Mouse (Mus musculus): Measurements from ENCODE around the gene Arf5. TPM values are rescaled to one million over a fixed set of nuclear protein-coding genes. Genes with fewer than 3 reads are reported as not detected.

Arf5 gene
- total RNA-seq (2014; fragmentation: Nextera tagmentation) (34.4 and 53.3 TPM in 2 replicates), total RNA-seq (2017) (42.1 and 59.1 TPM in 2 replicates)

DNA sequence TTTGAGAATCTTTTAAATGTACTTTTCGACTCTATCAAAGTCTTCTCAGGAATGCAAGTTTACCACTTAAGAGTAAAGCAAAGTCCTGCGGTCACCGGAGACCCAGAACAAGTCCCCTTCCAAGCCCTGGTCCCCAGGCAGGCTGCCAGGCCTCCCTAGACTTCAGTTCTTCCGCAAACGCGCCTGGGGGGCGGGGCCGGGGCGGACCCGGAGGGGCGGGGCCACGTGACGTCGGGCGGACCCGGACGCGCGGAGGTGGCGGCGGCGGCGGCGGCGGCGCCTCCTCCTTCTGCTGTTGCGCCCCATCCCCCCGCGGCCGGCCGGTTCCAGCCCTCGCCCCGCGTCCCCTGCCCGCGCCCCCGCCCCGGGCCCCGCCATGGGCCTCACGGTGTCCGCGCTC is at the start of gene Arf5:
Gene Arf5 (plus strand): TSS at position 248 of the 400 bp plus-strand sequence.
- peak; percentile 30 for ATAC-seq (replicated peaks; ENCODE audit: poor library complexity, severe bottlenecking)

DNA sequence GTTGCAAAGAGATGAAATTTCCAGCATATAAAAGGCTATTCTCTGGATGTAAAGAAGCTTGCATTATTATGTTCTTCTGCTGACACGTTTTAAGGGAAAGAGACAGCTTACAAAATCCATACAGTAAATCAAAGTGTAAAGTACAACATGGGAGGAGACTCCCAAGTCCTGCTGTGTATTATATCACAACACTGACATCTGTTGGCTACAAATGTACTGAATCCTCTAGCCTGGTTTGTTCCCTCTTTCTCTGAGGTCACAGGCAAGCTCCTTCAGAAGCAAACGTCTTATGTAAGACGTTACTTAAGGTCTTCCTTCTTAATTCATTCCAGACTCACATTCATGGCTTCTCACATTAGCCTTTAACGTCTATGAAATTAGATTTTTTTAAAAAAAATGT is 41.4 kb upstream of the Arf5 start:
- peak; percentile 75 for ATAC-seq (replicated peaks; ENCODE audit: poor library complexity, severe bottlenecking)

DNA sequence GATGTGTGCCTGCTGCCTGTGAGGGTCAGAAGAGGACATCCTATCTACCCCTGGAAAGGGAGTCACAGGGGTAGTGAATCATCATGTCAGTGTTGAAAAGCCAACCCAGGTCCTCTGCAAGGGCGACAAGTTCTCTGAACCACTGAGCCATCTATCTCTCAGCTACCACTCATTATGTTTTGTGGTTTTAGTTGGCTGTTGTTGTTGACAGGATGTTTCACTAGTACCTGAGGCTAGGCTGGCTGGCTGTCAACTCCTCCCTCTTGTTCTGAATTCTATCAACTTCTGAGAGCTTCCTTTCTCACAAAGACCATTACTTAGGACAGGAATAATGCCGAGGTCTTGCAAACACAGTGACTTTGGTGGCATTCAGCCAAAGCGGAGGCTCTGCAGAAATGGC is 38.2 kb upstream of the Arf5 start:
- ATAC-seq (replicated peaks; ENCODE audit: poor library complexity, severe bottlenecking), result no peak

DNA sequence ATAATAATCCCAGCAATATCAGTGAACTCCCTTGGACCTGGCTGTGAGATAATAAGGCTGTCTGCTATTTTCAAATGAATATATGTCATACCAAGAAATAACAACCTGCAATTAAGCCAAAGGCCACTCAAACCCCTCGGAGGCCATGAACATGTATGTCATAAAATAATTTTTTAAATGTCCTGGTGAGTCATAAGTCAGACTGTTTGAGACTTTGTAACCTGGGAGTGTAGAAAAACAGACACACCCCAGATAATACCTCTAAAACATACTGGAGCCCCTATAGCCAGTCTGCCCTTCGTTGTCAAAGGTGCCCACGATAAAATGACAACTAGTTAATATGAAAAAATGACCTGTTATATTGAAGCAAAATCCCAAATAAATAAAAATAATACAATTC is 34.3 kb upstream of the Arf5 start:
- ATAC-seq (replicated peaks; ENCODE audit: poor library complexity, severe bottlenecking), result no peak

DNA sequence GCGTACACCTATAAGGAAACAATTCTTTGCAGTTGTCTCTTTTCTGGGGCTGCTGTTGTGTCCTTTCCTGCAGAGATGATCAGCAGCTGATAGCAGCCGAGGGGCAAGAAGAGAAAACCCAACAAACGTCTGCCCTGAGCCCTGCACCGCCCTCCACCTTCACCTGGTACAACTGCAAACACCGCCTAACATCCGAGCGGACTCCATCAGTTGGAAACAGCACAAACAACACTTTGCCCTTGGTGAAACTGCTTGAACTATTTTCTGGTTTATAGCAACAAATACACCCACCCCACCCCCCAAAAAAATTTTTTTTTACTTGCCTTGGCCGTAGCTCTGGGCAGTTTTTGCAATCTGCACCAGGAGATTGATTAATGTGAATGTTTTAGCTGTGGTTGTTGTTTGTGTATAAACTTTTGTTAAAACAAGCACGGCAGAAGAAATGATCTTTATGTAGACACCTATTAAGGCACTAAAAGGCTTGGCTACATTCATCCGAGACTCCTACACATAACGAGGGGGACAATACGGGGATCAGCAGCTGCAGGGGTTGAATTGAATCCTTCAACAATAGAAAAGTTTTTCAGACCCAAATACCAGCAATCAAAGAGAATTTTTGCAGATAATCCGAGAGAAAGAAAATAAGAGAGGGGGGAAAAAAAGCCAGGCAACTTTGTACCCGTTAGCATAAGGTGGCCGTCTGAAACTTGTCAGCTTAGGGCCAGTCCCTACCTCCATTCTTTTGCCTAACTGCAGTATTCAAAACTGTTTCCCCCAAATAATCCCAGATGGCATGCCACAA is 27.1 kb upstream of the Arf5 start:
- ATAC-seq (replicated peaks; ENCODE audit: poor library complexity, severe bottlenecking), result no peak

DNA sequence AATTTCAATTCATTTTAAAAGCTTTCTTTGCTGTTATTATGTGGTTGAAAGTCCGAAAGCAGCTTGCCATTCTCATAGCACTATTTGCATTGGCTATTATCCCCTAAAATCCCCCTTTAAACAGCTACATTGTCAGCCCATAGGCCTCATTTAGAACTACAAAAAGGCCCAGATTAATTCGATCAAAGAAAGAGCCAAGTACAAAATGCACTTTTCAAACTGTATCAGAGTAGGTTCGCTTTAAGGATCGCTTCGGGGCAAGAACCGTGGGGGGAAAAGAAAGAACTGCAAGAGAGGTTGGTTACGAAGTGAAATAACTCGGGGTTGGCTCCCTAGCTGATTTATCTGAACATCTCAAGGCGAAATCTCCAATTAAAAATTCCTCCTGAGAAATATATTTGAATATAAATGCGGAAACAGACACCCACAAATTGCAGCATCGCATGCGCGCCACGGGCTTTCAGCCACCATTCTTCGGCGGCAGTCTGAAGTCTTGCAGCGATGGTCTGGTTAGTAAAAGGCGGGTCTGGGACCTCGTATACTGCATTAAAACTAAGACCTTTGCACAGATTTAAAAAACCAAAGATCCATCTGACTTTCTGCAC is 26.4 kb upstream of the Arf5 start:
- ATAC-seq (replicated peaks; ENCODE audit: poor library complexity, severe bottlenecking), result peak; percentile 52

DNA sequence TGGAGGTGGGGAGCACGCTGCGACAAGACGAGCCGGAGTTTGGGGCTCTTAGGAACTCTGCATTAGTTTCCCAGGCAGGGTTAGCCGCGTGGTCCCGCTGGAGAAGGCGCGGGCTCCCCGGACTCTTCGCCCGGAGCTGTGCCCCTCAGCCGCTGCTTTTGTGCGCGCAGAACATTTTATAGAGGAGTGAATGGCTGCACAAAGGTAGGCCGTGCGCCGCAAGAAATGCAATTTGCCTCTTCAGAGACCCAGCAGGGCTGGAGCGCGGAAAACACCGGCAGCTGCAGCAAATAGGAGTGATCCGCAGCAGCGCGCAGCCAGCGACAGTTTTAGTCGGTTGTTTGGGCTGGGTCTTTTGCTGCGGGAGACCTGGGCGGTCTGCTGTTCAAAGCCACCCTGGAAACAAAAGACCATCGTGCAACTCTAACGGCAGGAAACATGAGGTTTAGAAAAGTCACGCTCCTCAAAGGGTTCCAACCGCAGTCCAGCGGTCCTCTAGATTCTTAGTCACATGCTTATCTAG is 25.6 kb upstream of the Arf5 start, which contains the start of gene Zfp800:
Gene Zfp800 (minus strand): TSS at position 325 of the 523 bp plus-strand sequence.
- peak; percentile 54 for ATAC-seq (replicated peaks; ENCODE audit: poor library complexity, severe bottlenecking)

DNA sequence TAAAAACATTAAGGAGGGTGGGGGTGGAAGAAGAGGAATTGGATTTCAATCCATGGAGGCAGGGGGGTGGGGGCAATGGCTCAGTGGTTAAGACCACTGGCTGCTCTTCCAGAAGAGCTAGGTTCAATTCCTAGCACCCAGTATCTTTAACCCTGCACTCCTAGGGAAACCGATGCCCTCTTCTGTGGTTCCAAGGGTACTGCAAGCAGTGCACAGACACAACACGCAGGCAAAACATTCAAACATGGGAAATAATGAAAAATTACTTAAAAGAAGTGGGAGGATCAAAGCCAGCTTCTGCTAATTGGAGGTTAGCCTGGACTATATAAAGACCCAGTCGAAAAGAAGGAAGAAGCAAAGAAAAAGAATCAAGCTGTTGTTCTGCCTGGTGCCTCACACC is 24.6 kb upstream of the Arf5 start:
- ATAC-seq (replicated peaks; ENCODE audit: poor library complexity, severe bottlenecking), result peak; percentile 20; the same call in 1 of the 2 replicates

DNA sequence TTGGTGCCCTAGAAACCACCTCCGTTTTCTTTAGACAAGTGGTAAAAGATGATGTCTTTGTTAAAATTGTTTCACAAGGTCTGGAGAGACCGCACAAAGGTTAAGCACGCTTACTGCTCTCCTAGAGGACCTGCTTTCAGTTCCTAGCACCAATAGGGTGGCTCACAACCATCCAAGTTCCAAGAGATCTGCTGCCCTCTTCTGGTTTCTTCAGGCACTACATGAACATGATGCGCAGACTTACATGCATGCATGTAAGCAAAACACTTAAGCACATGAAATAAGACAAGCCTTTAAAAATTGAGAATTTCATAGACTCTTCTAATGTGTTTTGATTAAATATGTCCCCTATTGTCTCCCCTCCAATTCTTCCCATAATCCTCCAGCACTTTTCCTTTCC is 23.6 kb upstream of the Arf5 start:
- ATAC-seq (replicated peaks; ENCODE audit: poor library complexity, severe bottlenecking), result no peak

DNA sequence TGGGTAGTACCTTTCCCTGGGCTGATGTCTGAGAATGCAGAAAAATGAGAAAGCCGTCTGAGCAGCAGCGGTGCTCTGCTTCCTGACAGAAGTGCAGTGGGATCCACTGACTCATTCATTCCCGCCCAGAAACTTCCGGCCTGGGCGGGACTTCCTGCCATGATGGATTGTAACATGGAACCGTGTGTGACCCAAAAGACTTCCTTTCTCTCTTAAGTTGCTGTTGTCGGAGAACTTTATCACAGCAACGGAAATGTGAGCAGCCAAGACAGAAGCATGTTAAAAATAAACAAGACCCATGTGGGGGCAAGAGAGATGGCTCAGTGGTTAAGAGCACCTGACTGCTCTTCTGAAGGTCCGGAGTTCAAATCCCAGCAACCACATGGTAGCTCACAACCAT is 13.3 kb upstream of the Arf5 start:
- ATAC-seq (replicated peaks; ENCODE audit: poor library complexity, severe bottlenecking), result peak; percentile 90

DNA sequence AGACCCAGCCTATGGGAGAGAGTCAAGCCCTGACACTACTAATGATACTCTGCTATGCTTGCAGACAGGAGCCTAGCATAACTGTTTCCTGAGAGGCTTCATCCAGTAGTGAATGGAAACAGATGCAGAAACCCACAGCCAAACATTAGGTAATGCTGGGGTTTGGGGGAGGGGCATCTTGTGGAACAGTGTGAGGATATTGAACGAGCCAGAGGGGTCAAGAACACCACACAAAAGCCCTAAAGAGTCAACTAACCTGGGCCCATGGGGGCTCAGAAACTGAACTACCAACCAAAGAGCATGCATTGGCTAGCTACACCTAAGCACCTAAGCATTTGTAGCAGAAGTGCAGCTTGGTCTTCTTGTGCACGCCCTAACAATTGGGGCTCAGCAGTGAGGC is 12.1 kb upstream of the Arf5 start:
- ATAC-seq (replicated peaks; ENCODE audit: poor library complexity, severe bottlenecking), result peak; percentile 54

DNA sequence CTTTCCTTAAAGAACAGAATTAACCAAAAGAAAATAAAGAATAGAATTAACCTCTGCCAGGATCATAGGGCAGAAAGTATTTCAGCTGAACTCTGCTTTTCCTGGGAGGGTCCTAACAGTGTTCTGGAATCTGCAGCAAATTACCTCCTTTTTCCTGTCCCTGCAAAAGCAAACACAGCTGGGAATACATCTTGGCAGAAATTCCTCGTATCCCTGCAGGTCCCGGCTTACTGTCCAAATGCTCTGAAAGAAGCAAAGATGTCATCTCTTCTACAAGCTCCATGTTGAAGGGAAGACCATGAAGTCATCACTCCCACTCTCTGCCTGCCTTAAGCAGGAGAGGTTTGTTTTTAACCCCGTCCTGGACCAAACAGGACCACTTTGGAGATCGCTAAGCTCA is 6.4 kb upstream of the Arf5 start:
- ATAC-seq (replicated peaks; ENCODE audit: poor library complexity, severe bottlenecking), result no peak

DNA sequence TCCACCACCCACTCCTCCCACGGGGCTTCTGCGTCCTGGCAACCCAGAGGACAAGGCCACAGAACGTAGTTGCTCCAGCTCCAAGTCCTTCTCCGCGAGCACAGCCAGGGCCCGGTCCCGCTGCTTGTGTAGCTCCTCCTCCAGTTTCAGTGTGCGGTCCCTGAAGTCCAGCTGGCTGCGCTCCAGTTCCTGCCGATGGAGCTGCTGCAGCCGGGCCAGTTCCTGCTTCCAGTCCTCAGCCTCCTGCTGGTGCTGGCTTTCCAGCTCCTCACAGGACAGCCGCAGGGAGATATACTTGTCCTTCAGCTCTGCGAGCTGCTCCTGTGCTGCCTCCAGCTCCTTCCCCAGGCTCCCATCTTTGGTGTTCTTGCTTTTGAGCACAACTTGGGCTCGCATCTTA is 4.9 kb upstream of the Arf5 start:
- ATAC-seq (replicated peaks; ENCODE audit: poor library complexity, severe bottlenecking), result no peak

DNA sequence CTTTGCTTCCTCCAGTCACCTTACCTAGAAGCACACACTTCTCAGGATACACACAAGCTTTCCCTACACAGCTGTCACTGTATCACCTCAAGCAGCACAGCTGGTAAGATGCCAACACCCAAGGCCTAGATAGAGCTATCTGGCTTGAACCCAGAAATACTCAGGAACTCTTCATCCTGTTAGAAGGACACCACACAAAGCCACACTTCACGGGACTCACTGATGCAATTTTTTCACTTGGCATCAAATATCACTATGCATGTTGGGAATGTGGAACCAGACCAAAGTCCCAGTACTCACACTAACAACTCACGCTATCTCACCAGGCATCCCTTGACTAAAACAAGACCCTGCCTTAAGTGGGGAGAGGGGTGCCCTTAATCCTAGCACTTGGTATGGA is 3.7 kb upstream of the Arf5 start:
- no peak for ATAC-seq (replicated peaks; ENCODE audit: poor library complexity, severe bottlenecking)

DNA sequence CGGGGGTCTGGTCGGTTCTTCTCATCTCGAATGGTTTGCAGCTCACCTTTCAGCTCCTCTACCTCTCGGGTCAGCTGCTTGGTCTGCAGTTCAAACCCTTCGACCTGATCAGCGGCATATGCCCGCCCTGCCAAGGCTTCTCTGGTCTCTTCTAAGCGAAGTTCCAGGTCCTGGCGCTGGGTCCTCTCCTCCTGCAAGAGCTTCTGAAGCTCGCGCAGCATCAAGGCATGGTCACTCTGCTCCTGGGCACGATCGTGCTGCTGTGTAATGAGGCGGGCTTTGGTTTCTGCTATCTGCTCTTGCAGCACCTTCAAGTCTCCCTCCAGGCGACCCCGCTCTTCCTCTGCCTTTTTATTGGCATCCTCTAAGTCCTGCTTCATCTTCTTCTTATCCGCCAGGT is 3.0 kb upstream of the Arf5 start:
- no peak for ATAC-seq (replicated peaks; ENCODE audit: poor library complexity, severe bottlenecking)

DNA sequence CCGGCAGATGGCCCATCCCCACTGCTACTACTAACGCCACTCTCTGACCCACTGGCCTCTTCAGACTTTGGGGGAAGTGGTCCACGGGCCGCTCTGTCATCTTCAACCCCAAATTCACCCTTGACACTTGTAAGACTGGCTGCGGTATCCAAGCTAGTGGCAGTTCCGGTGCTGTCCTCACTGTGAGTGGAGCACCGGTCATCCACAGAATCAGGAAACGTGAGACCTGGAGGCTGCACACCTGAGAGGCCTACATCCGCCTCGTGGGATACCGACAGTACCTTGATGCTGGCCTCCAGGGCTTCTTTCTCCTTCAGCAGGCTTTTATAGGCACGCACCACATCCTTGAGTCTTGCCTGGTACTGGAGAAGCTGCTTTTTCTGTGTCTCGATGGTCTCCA is 2.5 kb upstream of the Arf5 start:
- ATAC-seq (replicated peaks; ENCODE audit: poor library complexity, severe bottlenecking), result no peak

DNA sequence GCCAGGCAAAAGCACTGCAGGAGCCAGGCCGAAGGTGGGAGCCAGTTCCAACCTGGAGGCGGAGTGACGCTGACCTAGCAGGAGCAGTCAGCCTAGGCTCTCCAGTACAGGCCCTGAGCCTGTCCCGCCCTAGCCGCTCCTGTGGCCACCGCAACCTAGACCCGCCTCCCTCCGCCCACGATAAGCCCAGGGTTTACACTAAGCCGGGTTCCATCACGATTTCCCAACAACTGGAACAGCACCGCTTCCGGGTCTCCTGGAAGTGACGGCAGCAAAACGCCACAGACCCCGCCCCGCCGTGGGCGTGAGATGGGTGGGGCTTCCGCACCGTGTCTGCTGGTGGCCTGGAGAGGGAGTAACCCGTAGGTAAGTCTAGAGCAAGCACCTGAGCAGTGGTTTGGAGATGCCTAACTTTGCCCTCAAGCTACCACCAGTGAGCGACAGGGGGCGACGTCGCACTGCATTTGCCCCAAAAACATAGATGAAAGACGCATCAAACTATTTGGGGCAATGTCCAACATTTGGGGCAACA is 1.8 kb upstream of the Arf5 start:
- peak; percentile 83 for ATAC-seq (replicated peaks; ENCODE audit: poor library complexity, severe bottlenecking)

DNA sequence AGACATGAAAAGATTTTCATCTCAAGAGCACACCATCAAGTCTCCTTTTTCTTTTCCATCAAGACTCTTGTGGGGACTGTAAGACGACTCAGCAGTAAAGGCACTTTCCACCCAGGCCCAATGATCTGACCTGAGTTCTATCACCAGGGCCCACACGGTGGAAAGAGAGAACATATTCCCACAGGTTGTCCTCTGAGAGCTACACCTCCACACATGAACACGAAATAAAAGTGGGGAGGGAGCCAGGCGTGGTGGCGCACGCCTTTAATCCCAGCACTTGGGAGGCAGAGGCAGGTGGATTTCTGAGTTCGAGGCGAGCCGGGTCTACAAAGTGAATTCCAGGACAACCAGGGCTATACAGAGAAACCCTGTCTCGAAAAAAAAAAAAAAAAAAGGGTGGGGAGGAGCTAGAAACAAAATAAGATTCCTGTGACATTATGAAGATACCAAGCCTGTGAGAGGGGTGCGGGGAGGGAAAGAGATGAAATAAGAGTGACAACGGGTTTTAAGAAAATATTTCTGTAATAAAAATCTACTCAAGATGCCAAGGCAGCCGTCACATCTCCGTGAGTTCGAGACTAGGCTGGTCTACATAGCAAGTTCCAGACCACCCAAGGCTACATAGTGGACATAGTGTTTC is 589 bp upstream of the Arf5 start:
- ATAC-seq (replicated peaks; ENCODE audit: poor library complexity, severe bottlenecking), result no peak

DNA sequence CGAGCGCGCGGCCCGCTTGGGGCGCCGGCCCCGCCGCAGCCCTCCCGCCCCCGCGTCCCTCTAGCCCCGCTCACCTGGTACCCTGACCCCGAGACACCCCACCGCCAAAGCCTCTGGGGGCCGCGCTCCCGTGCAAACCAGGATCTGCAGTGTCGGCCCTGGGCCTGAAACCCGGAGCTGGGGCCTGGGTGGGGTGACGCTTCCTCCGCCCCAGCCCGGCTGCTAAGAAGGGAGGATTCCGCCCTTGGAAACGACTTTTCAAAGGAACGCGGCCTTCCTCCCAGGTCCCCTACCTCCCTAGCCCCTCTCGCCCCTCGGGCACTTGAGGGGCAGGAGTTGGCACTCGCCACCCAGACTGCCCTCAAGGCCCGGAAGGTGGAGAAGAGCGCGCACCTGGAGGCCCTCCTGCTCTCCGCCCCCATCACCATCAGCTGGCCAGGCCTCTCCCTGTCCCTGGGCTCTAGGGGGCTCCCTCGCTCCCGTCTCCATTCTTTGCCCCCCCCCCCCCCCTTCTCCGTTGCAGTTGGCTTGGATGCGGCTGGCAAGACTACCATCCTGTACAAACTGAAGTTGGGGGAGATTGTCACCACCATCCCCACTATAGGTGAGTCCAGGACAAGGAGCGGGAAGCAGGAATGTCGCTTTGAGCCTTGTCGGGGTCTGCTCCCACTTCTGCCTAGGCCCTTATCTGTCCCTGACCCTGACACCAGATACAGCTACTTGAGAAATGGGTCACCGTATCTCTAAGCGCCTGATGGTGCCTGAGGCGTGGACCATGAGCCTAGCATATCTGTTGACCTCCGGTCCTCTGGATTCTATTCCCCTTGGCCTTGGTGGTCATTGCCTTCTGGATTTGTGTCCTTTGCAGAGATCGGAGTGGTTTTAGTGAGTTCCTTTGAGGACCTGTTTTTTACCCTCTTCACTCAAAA is 671 bp downstream of the Arf5 start:
- no peak for ATAC-seq (replicated peaks; ENCODE audit: poor library complexity, severe bottlenecking)

DNA sequence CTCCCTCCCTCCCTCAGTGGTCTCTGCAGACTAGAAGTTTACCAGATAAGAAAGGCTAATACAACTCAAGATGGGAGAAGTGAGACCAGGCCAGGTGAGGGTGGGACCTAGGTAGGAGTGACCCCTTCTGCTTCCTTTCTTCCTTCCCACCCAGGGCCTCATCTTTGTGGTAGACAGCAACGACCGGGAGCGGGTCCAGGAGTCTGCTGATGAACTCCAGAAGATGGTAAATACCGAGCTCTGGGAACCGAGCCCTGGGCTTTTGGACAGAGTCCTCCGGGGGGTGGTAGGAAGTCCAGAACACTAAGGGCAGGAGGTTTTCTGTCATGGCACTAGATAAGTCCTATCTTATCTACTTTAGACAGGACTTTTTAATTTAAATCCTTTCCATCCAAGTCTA is 1.7 kb downstream of the Arf5 start:
- no peak for ATAC-seq (replicated peaks; ENCODE audit: poor library complexity, severe bottlenecking)

Data from granulocyte monocyte progenitor cell, adult 5-6 weeks (primary cell).